Mouse (Mus musculus) cerebellum, postnatal 36 days (tissue): ENCODE measurements at regions not wholly inside any gene's neighbourhood (a gene's known extent, or its start where the extent isn't known, plus 50 kb on each side); places are given as distances from the start of the nearest gene placed in this dataset.

Experiments used
- DNase-seq, 2 experiments: peaks; one replicate each; pipeline ENCODE4 v3.0.0; 2021 to 2022; ENCODE audit warnings: mixed read lengths in 2 of 2

- no peak for DNase-seq
These were observed 227.2 kb downstream of the Kcnrg start for GRCm38 (mm10) chr14:61834291-61834936.

GRCm38 (mm10) chr14:61835729-61836128 lies 228.5 kb downstream of the Kcnrg start:
- no peak for DNase-seq

- DNase-seq = no peak
These were observed 229.0 kb downstream of the Kcnrg start for GRCm38 (mm10) chr14:61836231-61836630.

- DNase-seq = no peak
These were observed 229.7 kb downstream of the Kcnrg start for GRCm38 (mm10) chr14:61836965-61837364.

- DNase-seq = no peak
These were observed 230.6 kb downstream of the Kcnrg start for GRCm38 (mm10) chr14:61837851-61838250.

- DNase-seq = no peak
These were observed 235.2 kb downstream of the Kcnrg start for GRCm38 (mm10) chr14:61842476-61842875.

- DNase-seq = no peak
These were observed 239.2 kb downstream of the Kcnrg start for GRCm38 (mm10) chr14:61846441-61846840.

GRCm38 (mm10) chr14:61850244-61850643 lies 243.0 kb downstream of the Kcnrg start:
- no peak for DNase-seq

- no peak for DNase-seq
These were observed 250.4 kb downstream of the Kcnrg start for GRCm38 (mm10) chr14:61857616-61858015.

- DNase-seq = no peak
These were observed 253.4 kb downstream of the Kcnrg start for GRCm38 (mm10) chr14:61860688-61861087.

GRCm38 (mm10) chr14:61861357-61861958 lies 254.2 kb downstream of the Kcnrg start:
- DNase-seq = no peak

- DNase-seq = no peak
These were observed 255.7 kb downstream of the Kcnrg start for GRCm38 (mm10) chr14:61862931-61863330.

GRCm38 (mm10) chr14:61863475-61863874 lies 256.2 kb downstream of the Kcnrg start:
- DNase-seq = no peak

- DNase-seq = no peak
These were observed 259.4 kb downstream of the Kcnrg start for GRCm38 (mm10) chr14:61866532-61867268.

- DNase-seq = no peak
These were observed 266.9 kb downstream of the Kcnrg start for GRCm38 (mm10) chr14:61874206-61874605.

GRCm38 (mm10) chr14:61879416-61879815 lies 272.2 kb downstream of the Kcnrg start:
- no peak for DNase-seq

- DNase-seq = no peak
These were observed 273.4 kb downstream of the Kcnrg start for GRCm38 (mm10) chr14:61880514-61881259.

GRCm38 (mm10) chr14:61885241-61886015 lies 278.2 kb downstream of the Kcnrg start:
- no peak for DNase-seq

GRCm38 (mm10) chr14:61889626-61890025 lies 282.4 kb downstream of the Kcnrg start:
- DNase-seq = no peak

GRCm38 (mm10) chr14:61893786-61894185 lies 286.5 kb downstream of the Kcnrg start:
- no peak for DNase-seq

GRCm38 (mm10) chr14:61896879-61897278 lies 289.6 kb downstream of the Kcnrg start:
- DNase-seq = no peak

- DNase-seq = no peak
These were observed 291.4 kb downstream of the Kcnrg start for GRCm38 (mm10) chr14:61898664-61899063.
